Mouse (Mus musculus) lung, embryonic 14.5 days (tissue): Measurements from ENCODE around the gene Sipa1l3. TPM values are rescaled to one million over a fixed set of nuclear protein-coding genes. Genes with fewer than 3 reads are reported as not detected.

Experiments
- ATAC-seq: fragments of 200-750 bp; cut with Nextera tagmentation; 2 replicates; pipeline ENCODE4 v1.8.0; 2017; ENCODE audit warnings: mild to moderate bottlenecking, moderate TSS enrichment, moderate library complexity; ENCODE audit not compliant: insufficient read depth
- DNase-seq: peaks from one replicate; pipeline ENCODE4 v3.0.0-alpha.2; 2015
- H3K27ac ChIP-seq: fragments of 300-500 bp; sonication (generic); 2 replicates; pipeline ENCODE4 v1.5.1; 2014; ENCODE audit warnings: low read depth, mild to moderate bottlenecking, moderate library complexity
- H3K27me3 ChIP-seq: fragments of 300-500 bp; sonication (generic); 2 replicates; pipeline ENCODE4 v1.6.1; 2014; ENCODE audit warnings: low read length, control low read depth; ENCODE audit not compliant: insufficient read depth
- H3K36me3 ChIP-seq: fragments of 300-500 bp; sonication (generic); 2 replicates; pipeline ENCODE4 v1.6.1; 2014; ENCODE audit warnings: control low read depth; ENCODE audit not compliant: insufficient read depth
- H3K4me1 ChIP-seq: fragments of 300-500 bp; sonication (generic); 2 replicates; pipeline ENCODE4 v1.6.1; 2014; ENCODE audit warnings: antibody characterized with exemption, control low read depth; ENCODE audit not compliant: insufficient read depth
- H3K4me2 ChIP-seq: fragments of 300-500 bp; sonication (generic); 2 replicates; pipeline ENCODE4 v1.6.1; 2014; ENCODE audit warnings: mild to moderate bottlenecking
- H3K4me3 ChIP-seq: fragments of 300-500 bp; sonication (generic); 2 replicates; pipeline ENCODE4 v1.5.1; 2014; ENCODE audit warnings: low read depth, low read length
- H3K9ac ChIP-seq: fragments of 300-500 bp; sonication (generic); 2 replicates; pipeline ENCODE4 v1.6.1; 2014
- H3K9me3 ChIP-seq: fragments of 300-500 bp; sonication (generic); 2 replicates; pipeline ENCODE4 v1.6.1; 2016; ENCODE audit warnings: low read depth, low read length, control low read depth
- CTCF ChIP-seq: IDR thresholded peaks from 2 replicates; pipeline ENCODE4 v1.5.1; 2016; ENCODE audit warnings: antibody characterized with exemption, low read depth
- WGBS: fragments of 180-500 bp; shearing (Covaris S2); extraction: QIAGEN DNeasy Blood & Tissue Kit; methylation state at CpG from one replicate; pipeline ENCODE4 v1.1.7; 2014; 5-methylcytosine and 5-hydroxymethylcytosine counted together
- polyA plus RNA-seq: library from polyadenylated mRNA; unstranded; fragments of >200 nt; fragmentation: Nextera tagmentation; extraction: Ambion mirVana; gene quantifications from 2 replicates; pipeline ENCODE4 v1.2.1, GENCODE M21; 2014

Sipa1l3 gene
- polyA plus RNA-seq, 1 experiment from 2014 or later: 20.2 TPM

DNA sequence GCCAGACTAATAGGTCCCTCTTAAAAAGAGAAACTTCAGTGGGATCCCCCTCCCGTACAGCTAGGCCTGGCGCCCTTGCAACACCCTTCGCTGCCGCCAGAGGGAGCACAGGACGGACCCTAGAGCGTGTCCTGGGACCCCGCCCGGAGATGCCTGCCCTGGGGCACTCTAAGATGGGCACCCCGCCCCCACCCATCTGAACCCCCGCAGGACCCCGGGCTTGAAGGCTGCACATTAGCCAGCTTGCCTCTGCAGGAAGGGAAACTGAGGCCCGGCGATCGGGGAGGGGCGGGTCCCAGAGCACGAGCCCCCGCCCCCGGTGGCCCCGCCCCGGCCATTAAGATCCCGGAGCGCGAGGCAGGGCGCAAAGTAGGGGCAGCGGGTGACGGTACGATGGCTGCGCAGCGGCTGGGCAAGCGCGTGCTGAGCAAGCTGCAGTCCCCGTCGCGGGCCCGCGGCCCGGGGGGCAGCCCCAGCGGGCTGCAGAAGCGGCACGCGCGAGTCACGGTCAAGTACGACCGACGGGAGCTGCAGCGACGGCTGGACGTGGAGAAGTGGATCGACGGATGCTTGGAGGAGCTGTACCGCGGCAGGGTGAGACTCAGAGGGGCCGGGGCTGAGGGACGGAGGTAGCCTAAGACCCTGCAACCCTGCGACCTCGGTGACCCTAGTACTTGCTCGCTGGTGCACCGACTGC is 229.4 kb downstream of the Sipa1l3 start, which contains the start of gene Ppp1r14a:
Gene Ppp1r14a, plus strand, starts transcription at position 367 of the 697 bp plus-strand sequence.
- Histone ChIP-seq H3K36me3 (peaks cover 13% of the 10 kb centered on the region; the same call in 1 of the 2 replicates), H3K4me3 (peak within 1 kb of the TSS; percentile 61), H3K27me3 (no peaks in the 10 kb centered on the region), H3K9ac (peak within 1 kb of the TSS; percentile 74), H3K4me2 (peak within 1 kb of the TSS; percentile 79), H3K27ac (peak within 1 kb of the TSS; percentile 99), H3K4me1 (peaks cover 32% of the 10 kb centered on the region), H3K9me3 (no peaks in the 10 kb centered on the region)
- DNase-seq (peak; percentile 92), ATAC-seq (peak; percentile 28)
- under 1% methylated on average over 53 of the region's 59 CpGs for WGBS
- peak; percentile 92 for TF ChIP-seq CTCF

DNA sequence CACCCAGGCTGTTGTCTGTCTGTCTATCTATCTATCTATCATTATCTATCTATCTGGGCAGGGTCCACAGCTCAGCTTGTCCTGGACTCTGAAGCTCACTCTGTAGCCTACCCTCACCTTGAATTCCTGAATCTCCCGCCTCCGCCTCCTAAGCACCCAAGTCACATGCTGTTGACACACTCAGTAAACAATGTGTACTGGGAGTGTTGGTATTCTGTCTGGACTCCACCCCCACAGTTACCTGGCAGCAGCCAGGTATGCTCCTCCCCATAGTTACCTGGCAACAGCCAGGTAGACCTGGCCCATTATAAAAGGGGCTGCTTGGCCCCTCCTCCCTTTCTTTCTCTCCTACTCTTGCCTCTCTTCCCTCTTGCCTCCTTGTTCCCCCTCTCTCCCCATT is 230.4 kb downstream of the Sipa1l3 start:
- H3K27ac ChIP-seq: no peak overlapping the region
- H3K9me3 ChIP-seq: no peaks in the 10 kb centered on the region
- peaks cover 10% of the 10 kb centered on the region; the same call in 1 of the 2 replicates for H3K36me3 ChIP-seq
- H3K27me3 ChIP-seq: no peaks in the 10 kb centered on the region
- ATAC-seq (no peak), DNase-seq (no peak)
- peaks cover 26% of the 10 kb centered on the region for H3K4me1 ChIP-seq
- TF ChIP-seq CTCF: no peak
- WGBS: 68% methylated on average over 2 of the region's 2 CpGs
- H3K4me3 ChIP-seq: no peak overlapping the region
- H3K4me2 ChIP-seq: no peak overlapping the region
- H3K9ac ChIP-seq: no peak overlapping the region

DNA sequence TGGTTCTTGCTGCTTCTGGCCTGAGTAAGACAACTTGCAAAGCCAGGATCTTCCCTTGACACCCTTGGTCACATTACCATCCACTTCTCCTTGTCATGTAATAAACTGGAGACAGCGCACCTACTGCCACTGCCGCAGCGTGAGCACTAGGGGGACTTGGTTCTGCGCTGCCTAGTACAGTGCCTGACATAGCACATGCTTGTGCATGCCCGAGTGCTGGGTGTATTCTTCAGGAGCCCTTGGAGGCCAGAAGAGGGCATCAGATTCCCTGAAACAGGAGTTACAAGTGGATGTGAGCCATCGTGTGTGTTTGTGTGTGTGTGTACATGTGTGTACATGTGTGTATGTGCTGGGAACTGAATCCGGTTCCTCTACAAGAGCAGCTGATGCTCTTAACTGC is 231.0 kb downstream of the Sipa1l3 start:
- peaks cover 20% of the 10 kb centered on the region for H3K4me1 ChIP-seq
- H3K9me3 ChIP-seq: no peaks in the 10 kb centered on the region
- H3K27ac ChIP-seq: no peak overlapping the region
- 76% methylated on average over 7 of the region's 7 CpGs for WGBS
- H3K36me3 ChIP-seq: 0 out of 2 replicates have a peak, but pooled peaks cover 5% of the 10 kb centered on the region
- H3K9ac ChIP-seq: no peak overlapping the region
- H3K4me3 ChIP-seq: no peak overlapping the region
- no peak overlapping the region for H3K4me2 ChIP-seq
- TF ChIP-seq CTCF: peak; percentile 19; the same call in 1 of the 2 replicates
- peaks cover 4% of the 10 kb centered on the region; the same call in 1 of the 2 replicates for H3K27me3 ChIP-seq
- ATAC-seq: no peak
- DNase-seq: no peak

DNA sequence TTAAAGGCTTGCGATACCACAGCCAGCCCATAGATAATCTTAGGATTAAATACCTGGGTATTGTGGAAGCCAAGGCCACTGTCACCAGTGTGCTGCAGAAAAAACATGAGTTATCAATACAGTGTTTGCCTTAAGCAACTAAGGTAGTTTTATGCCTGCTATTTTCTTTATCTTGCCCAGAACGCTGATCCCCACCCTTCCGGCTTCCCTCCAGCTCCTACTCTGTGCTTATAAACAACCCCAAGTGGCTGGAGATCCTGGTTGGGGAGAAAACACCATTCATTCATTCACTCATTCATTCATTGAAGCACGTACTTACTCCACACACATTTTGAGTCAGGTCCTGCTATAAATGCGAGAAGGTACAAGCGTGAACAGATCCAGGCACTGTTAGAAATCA is 233.9 kb downstream of the Sipa1l3 start:
- ATAC-seq (no peak), DNase-seq (no peak)
- H3K4me3 ChIP-seq: no peak overlapping the region
- peaks cover 29% of the 10 kb centered on the region for H3K27me3 ChIP-seq
- H3K9ac ChIP-seq: no peak overlapping the region
- no peaks in the 10 kb centered on the region for H3K9me3 ChIP-seq
- H3K36me3 ChIP-seq: no peaks in the 10 kb centered on the region
- TF ChIP-seq CTCF: no peak
- 91% methylated on average over 6 of the region's 6 CpGs for WGBS
- no peak overlapping the region for H3K27ac ChIP-seq
- peaks cover 5% of the 10 kb centered on the region; the same call in 1 of the 2 replicates for H3K4me1 ChIP-seq
- H3K4me2 ChIP-seq: no peak overlapping the region

DNA sequence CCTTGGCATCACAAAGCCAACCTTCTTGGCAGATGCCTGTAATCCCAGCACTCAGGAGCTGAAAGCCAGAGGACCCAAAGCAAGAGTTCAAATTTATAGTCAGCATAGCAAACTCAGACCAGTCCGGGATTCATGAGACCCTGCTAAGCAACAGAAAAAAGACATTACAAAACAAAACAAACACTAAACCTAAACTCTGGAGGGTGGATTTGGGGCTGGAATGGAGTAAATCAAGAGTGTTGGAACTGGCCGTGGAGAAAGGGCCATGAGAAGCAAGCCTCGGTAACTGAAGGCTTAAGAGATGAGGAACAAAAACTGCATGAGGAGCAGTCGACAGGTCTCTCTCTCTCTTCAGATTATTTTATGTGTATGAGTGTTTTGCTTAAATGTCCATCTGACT is 234.6 kb downstream of the Sipa1l3 start:
- no peak overlapping the region for H3K27ac ChIP-seq
- no peak for DNase-seq
- peaks cover 29% of the 10 kb centered on the region for H3K27me3 ChIP-seq
- ATAC-seq: no peak
- no peaks in the 10 kb centered on the region for H3K9me3 ChIP-seq
- WGBS: 82% methylated on average over 4 of the region's 4 CpGs
- TF ChIP-seq CTCF: no peak
- H3K4me1 ChIP-seq: peaks cover 4% of the 10 kb centered on the region; the same call in 1 of the 2 replicates
- H3K36me3 ChIP-seq: no peaks in the 10 kb centered on the region
- no peak overlapping the region for H3K9ac ChIP-seq
- H3K4me2 ChIP-seq: no peak overlapping the region
- H3K4me3 ChIP-seq: no peak overlapping the region

DNA sequence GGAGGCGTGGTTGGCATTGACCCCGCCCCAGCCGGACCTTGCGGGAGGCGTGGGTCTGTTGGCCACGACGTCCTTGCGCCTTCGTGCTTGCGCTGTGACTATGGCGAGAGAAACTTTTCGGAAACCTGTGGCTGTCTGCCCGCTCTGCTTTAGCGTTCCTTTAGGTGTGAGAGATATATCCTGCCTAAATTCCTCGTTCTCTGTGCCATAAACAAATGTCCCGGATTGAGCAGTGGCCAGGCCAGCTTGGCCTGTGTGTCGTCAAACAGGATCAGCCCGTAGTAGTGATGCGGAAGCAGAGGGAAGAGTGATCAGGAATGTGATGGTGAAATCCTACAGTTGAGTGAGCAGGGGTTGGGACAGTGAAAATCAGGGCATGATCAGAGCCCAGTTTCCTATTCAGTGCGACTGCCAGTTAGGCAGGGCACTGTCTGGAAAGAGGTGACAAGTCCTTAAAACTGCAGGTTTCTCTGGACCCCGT is 236.3 kb downstream of the Sipa1l3 start:
- H3K4me3 ChIP-seq: peak overlapping the region; percentile 58
- no peaks in the 10 kb centered on the region for H3K9me3 ChIP-seq
- H3K36me3 ChIP-seq: no peaks in the 10 kb centered on the region
- H3K27ac ChIP-seq: no peak overlapping the region
- H3K4me2 ChIP-seq: peak overlapping the region; percentile 92
- H3K27me3 ChIP-seq: peaks cover 29% of the 10 kb centered on the region
- ATAC-seq (peak; percentile 59), DNase-seq (no peak)
- no peaks in the 10 kb centered on the region for H3K4me1 ChIP-seq
- TF ChIP-seq CTCF: no peak
- WGBS: 6% methylated on average over 21 of the region's 21 CpGs
- H3K9ac ChIP-seq: peak overlapping the region; percentile 64; the same call in 1 of the 2 replicates
